Mouse (Mus musculus) right cerebral cortex, postnatal 14 days (tissue): ENCODE data around the gene Spz1.
A peak's percentile ranks its signal among the peaks of the same experiment; 100 is the strongest.

ENCODE experiments used
- DNase-seq: peaks from one replicate; pipeline ENCODE4 v3.0.0; 2022

Spz1 gene

DNA sequence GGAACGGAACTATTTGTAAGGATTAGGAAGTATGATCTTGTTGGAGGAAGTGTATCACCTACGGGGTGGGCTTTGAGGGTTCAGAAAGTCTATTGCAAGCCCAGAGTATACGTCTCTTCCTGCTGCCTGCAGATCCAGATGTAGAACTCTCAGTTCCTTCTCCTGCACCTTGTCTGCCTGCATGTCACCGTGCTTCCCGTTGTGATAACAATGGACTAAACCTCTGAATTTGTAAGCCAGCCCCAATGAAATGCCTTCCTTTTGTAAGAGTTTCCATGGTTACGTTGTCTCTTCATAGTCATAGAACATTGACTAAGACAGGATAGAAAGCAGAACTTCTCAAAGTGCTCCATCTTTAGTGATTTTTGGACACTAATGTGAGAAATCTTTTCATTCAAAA, 716 bp upstream of the Spz1 start:
- no peak for DNase-seq

- DNase-seq: no peak
These were observed 16.5 kb downstream of the Spz1 start for GRCm38 (mm10) chr13:92559429-92559828.

- DNase-seq: no peak
These were observed 18.7 kb downstream of the Spz1 start for GRCm38 (mm10) chr13:92557229-92557628.

DNA sequence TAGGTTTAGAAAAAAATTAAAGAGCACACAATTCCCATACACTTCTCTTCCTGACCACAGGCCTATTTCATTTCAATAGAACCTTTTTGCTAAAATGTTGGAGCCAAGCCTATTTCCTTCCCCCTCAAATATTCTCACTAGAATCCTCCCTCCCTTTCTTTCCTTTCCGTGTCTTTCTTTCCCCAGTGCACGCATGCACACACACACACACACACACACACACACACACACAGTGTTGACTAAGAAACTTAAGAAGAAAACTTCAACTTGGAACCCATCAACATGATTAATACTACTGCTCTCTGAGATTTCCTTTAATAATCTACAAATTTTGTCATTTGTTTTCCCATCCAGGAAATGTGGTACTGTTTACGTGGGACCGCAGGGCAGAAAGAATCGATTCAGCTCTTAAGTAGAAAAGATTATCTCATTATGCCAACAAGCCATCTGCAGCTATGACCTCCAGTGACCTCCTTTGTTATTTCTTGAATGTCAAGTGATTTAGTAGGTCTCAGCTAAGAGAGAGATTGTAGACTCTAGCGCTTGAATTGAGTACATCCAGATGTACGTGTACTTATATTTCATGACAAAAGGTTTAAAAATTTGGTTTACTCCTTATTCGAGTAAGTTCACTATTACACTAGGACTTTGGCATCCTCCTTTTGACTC, 19.4 kb downstream of the Spz1 start:
- no peak for DNase-seq

- no peak for DNase-seq
These were observed 28.9 kb downstream of the Spz1 start for GRCm38 (mm10) chr13:92547093-92547492.

DNA sequence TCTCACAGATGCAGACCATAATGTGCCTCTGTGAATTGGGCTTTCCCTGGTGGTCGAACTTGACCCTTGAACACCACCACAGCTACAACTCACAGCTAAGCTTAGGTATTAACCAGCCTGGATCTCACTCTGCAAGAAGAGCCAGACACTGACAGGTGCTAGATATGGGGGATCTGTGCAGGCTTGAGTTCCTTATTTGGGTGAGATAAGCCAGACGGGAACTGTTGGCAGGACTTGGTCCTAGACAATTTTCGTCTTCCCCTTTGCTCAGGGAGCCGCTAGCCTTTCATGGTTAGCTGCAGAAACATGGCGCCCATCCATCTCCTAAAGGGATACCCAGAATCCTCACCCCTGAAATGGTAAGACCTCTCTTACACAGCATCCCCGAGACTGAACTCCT, 35.0 kb downstream of the Spz1 start:
- DNase-seq: no peak

GRCm38 (mm10) chr13:92539126-92539525, 36.8 kb downstream of the Spz1 start:
- DNase-seq: no peak

- no peak for DNase-seq
These were observed 42.2 kb downstream of the Spz1 start for GRCm38 (mm10) chr13:92533801-92534200.

GRCm38 (mm10) chr13:92532216-92532615, 43.8 kb downstream of the Spz1 start:
- DNase-seq: no peak

- DNase-seq: no peak
These were observed 44.7 kb downstream of the Spz1 start for GRCm38 (mm10) chr13:92531237-92531636.

GRCm38 (mm10) chr13:92530721-92531211, 45.2 kb downstream of the Spz1 start, which contains the start of gene Zfyve16:
Gene Zfyve16 (minus strand): TSS chr13:92530868.
- DNase-seq: peak; percentile 98

DNA sequence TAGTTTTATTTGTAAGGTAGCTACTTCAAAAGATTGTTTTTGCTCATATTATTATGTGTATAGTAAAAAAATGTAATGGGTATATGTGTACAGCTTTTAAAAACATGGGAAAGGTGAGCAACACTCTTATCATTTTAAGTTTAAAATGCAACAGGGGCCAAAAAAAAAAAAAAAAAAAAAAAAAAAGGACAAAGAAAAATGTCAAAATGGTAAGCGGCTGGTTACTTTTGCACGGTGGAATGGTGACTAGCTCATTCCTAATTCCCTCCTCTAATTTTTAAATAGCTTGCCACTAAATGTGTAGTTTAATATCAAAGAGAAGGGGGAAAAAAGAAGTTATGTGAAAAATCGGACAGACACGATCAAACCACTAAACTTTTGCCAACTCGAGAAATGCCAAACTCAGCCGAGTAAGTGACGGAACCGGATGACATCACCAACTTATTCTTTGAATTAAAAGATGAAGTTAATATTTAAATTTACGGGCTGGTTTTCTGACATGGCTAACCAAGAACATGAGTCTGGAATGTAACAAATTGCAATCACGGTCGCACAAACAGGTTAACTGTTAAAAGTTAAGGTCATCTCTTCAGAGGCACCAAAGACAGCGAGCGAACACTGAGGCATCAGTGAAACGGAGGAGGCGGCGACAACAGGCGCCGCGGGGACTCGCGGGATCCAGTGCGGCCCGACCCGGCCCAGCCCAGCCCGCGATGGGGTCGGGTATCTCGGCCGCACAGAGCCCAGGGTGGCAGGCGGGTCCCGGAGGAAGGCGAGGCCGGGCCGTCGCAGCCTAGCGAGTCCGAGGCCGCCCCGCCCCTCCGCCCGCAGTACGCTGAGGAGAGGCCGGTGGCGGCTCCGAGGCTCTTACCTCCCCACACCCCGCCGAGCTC, 45.9 kb downstream of the Spz1 start:
- DNase-seq: no peak
